Mouse (Mus musculus): ENCODE data around the gene Mgat4c. TPM values are rescaled to one million over a fixed set of nuclear protein-coding genes. Genes with fewer than 3 reads are reported as not detected.

Gene Mgat4c
- not detected for total RNA-seq (2021)
- long read RNA-seq, experiment 1: 0 reads
- long read RNA-seq, experiment 2: 0 reads

- no peak for DNase-seq
Observed at GRCm38 (mm10) chr10:101681437-101681912, at the start of gene Mgat4c. Gene Mgat4c (plus strand): TSS chr10:101681487.

DNA sequence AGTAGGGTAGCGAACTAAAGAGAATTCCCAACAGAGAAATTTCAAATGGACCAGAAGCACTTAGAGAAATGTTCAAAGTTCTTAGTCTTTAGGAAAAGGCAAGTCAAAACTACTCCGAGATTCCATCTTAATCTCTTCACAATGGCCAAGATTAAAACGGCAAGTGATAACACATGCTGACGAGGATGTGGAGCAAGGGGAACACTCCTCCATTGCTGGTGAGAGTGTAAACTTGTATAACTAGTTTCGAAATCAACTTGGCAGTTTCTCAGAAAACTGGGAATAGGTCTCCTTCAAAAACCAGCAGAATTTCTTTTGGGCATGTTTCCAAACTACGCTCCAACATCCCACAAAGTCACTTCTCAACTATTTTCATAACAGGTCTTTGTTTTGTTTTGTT lies 46.0 kb upstream of the Mgat4c start:
- no peak for DNase-seq

- no peak for DNase-seq
Observed at GRCm38 (mm10) chr10:101641048-101641447, 40.2 kb upstream of the Mgat4c start.

GRCm38 (mm10) chr10:101681914-101682313 lies 627 bp downstream of the Mgat4c start:
- DNase-seq: no peak

- no peak for DNase-seq
Observed at GRCm38 (mm10) chr10:101761828-101762227, 80.5 kb downstream of the Mgat4c start.

DNA sequence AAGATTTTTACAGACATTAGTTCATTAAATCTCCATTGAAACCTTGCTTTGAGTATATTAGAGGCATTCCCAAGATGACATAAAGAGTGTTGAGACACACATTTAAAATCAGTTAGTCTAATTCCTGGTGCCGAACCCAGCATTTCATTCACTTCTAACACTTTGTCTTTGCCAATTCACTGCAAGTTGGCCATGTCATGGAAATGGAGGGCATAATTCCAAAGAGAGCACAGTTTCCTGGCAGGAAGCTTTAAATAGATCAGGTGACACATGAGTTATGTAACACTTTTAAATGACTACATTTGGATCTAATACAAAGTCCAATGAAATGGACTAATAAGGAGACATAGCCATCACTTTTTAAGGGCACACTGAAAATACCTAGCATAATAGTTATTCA lies 89.4 kb downstream of the Mgat4c start:
- peak in 1 of 2 experiments; percentile 1 for DNase-seq

GRCm38 (mm10) chr10:101771157-101771556 lies 89.9 kb downstream of the Mgat4c start:
- no peak for DNase-seq

DNA sequence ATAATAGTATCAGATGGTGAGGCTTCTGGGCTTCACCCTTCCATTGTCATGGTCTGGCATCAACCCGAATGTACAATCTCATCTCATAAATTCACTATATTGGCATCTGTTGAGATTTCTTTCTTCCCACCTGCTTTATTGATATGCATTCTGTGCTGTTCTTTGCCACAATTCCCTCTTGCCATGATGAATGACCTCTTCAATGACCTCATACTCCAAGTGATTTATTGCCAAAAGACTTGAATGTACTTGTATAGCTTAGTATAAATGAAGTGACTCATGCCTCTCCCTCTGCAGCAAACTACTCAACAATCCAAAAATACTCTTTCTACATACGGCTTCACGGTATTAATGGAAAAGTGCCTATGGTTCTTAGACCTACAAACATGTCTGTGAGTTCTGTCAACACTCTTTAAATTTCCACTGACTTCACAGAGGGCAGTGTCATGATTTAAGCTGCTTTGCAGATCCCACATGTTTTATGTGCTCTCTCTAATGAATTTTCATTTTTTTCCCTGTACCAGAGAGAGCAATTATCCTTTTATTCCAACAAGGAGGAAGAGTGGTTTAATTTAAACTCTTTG lies 102.0 kb downstream of the Mgat4c start:
- no peak for DNase-seq

- DNase-seq: no peak
Observed at GRCm38 (mm10) chr10:101795507-101795906, 114.2 kb downstream of the Mgat4c start.

DNA sequence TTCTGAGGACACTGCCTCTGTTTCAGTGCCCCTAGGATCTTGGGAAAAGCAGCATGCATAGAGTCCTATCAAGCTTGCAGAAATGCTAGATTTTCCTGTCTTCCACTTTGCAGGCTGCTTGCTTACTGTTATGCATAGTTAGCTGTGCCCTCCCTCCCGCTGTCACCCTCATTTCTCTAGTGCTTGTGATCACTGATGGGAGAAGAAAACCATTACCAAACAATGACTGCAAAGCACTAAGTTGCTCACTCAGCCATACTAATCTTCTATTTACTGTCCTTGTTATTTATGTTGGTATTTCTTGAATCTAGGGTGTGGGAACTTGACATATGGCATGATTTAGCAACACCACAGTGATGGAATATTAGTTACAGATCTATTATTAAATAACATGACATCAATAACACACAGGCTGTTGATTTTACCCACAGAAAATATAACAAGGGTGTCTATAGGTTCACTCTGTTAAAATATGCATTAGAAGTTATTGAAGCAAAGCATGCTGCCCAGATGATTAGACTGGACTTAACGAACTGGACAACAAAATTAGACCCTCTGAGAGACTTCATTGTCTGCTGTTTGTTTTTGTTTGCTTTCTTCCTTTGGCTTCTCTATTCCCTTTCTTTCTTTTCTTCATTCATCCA lies 117.7 kb downstream of the Mgat4c start:
- no peak for DNase-seq

DNA sequence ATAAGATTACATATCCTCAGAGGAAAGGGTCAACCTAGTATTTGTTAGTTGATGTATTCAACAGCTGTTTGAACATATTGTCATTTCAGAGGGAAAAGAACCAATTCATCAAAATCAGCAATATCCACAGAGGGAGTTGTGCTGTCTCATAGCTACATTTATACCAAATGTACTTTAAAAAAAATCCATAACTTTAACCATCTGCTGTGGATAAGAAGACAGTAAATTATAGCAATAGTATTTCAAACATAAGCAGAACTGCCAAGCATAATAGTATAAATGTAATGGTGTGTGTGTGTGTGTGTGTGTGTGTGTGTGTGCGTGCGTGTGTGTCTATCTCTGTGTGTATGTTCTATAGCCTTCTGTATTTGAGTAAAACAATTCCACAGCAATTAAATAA lies 127.5 kb downstream of the Mgat4c start:
- no peak for DNase-seq

DNA sequence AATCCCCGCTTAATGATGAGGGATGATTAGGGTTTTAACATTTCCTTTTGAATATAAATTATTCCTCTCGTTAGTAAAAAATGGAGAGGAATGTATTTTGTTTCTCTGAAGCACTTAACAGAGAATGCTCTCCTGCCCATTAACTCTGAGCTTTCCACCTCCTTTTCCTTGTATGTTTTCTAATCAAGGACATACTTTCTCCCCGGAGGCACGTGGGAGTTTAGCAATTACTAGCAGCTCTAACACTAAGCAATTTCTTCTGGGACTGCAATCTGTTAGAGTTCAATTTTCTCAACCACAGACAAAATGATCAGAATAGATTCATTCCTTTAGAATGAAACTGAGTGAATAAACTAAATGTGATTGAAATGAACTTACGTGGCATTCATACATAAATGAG lies 135.6 kb downstream of the Mgat4c start:
- no peak for DNase-seq

GRCm38 (mm10) chr10:101827944-101828343 lies 146.7 kb downstream of the Mgat4c start:
- no peak for DNase-seq

DNA sequence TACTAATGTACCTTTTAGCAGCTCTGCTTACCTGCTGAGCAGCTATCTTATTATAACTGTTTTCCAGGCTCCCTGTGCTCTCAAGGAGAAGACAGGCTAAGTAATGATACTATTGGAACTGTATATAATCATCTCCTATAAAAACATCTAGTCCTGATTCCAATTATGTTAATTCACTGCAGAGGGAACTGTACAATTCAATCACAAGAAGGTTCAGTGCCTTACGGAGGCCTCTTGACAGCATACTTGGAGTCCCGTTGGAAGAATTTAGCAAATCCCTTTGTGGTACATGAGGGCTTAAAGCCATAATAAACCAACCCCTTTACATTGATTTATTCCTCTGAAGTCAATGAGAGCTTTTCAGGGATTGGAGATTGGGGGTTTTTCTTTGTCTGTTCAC lies 174.8 kb downstream of the Mgat4c start:
- DNase-seq: no peak

- DNase-seq: no peak
Observed at GRCm38 (mm10) chr10:101889866-101890265, 208.6 kb downstream of the Mgat4c start.

- DNase-seq: no peak
Observed at GRCm38 (mm10) chr10:101917328-101917814, 236.1 kb downstream of the Mgat4c start.

- no peak for DNase-seq
Observed at GRCm38 (mm10) chr10:101997612-101998011, 316.3 kb downstream of the Mgat4c start.

DNA sequence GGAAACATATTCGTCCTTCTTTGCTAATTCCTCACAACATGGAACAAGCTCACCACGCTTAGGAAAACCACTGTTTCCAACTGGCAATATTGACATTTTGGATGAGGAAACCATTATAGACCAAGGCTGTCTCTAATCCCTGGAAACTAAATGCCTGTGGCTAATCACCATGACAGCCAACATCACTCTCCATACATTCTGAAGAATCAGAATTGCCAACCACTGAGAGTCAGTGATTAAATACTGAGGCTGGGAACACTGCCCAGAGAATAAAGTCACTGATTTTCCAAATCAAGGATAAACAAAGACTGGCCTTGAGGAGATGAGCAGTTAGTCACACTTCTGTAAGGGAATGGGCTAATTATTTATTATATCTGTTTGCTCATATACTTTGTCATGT lies 361.2 kb downstream of the Mgat4c start:
- no peak for DNase-seq

GRCm38 (mm10) chr10:102056218-102056617 lies 374.9 kb downstream of the Mgat4c start:
- DNase-seq: no peak

DNA sequence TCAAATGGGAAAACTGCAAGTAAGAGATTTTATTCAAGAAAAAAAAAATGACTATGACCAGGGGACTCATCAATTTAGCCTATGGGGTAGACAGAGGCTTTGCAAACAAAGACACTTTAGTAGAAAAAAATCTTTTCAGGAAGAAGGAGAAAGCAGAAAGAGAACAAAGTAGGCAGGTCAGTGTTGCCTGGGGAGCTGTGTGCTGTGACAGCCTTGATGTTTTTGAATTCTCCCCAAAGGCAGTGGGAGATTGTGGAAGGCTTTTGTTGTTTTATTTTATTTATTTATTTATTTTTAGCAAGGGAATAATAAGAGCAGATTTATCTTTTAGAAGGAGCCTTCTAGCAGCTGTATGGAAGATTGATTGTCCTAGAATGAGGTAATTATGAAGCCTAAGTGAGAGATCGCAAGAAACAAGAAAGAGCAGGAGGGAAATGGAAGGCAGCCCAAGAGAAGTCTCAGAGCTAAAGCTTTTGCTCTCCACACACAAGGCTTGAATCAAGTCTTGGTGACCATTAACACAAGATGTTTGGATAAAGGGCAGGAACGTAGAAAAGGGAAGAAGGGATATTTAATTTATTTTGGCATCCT lies 375.8 kb downstream of the Mgat4c start:
- no peak for DNase-seq

- no peak for DNase-seq
Observed at GRCm38 (mm10) chr10:102074541-102075398, 393.5 kb downstream of the Mgat4c start.

- no peak for DNase-seq
Observed at GRCm38 (mm10) chr10:102123153-102123552, 441.9 kb downstream of the Mgat4c start.

Measured in heart, adult 18-20 months (tissue).